Mouse (Mus musculus) liver, embryonic 15.5 days (tissue): ENCODE measurements around the gene Knl1. TPM values are rescaled to one million over a fixed set of nuclear protein-coding genes. Genes with fewer than 3 reads are reported as not detected.

Experiments
- polyA plus RNA-seq: library from polyadenylated mRNA; unstranded; fragments of >200 nt; fragmentation: Nextera tagmentation; extraction: Ambion mirVana; gene quantifications from 2 replicates; pipeline ENCODE4 v1.2.1, GENCODE M21; 2015

Knl1 gene
- polyA plus RNA-seq, 1 experiment from 2014 or later = 59.3 TPM

Other genes starting within 250 kb of the Knl1 start
- 67.2 and 73.9 TPM in 2 replicates for gene Knstrn, start 233.1 kb upstream of the Knl1 start, polyA plus RNA-seq
- gene Ivd, start 185.2 kb upstream of the Knl1 start, polyA plus RNA-seq = 35.8 and 43.5 TPM in 2 replicates
- gene Bahd1, start 146.7 kb upstream of the Knl1 start, polyA plus RNA-seq = 3.2 and 4.3 TPM in 2 replicates
- gene Chst14, start 120.6 kb upstream of the Knl1 start, polyA plus RNA-seq = 4.5 and 5.7 TPM in 2 replicates
- 12.3 and 12.4 TPM in 2 replicates for gene Ccdc32, start 17.7 kb upstream of the Knl1 start, polyA plus RNA-seq
- 2.6 and 2.8 TPM in 2 replicates for gene Rpusd2, start 12.3 kb upstream of the Knl1 start, polyA plus RNA-seq
- 30.4 and 36.9 TPM in 2 replicates for gene Rad51, start 65.7 kb downstream of the Knl1 start, polyA plus RNA-seq
- 45.0 and 50.7 TPM in 2 replicates for gene Rmdn3, start 109.9 kb downstream of the Knl1 start, polyA plus RNA-seq
- 81.3 and 102 TPM in 2 replicates for gene Gchfr, start 120.7 kb downstream of the Knl1 start, polyA plus RNA-seq
- gene Gm14137, start 127.4 kb downstream of the Knl1 start, polyA plus RNA-seq = 0.10 TPM in 2 replicates
- gene Zfyve19, start 161.5 kb downstream of the Knl1 start, polyA plus RNA-seq = 19.0 and 21.6 TPM in 2 replicates
- 7.0 and 7.1 TPM in 2 replicates for gene Dnajc17, start 161.7 kb downstream of the Knl1 start, polyA plus RNA-seq
- gene Ppp1r14d, start 182.8 kb downstream of the Knl1 start, polyA plus RNA-seq = 0.20 TPM in 1 of 2 replicates, not detected in the other
- gene Spint1, start 190.2 kb downstream of the Knl1 start, polyA plus RNA-seq = 0.15 and 0.35 TPM in 2 replicates
- 0.08 and 0.26 TPM in 2 replicates for gene Rhov, start 224.2 kb downstream of the Knl1 start, polyA plus RNA-seq
- 6.3 and 6.4 TPM in 2 replicates for gene Vps18, start 241.6 kb downstream of the Knl1 start, polyA plus RNA-seq